Mouse (Mus musculus) E14TG2a.4 (cell line): ENCODE results near the gene Ugt1a10.
"Not testable (repeated sequence)": the region's sequence is repeated elsewhere in the genome, so short reads cannot be mapped to it uniquely, and the experiment has no call there.

Experiments used
- CTCF ChIP-seq: conservative IDR thresholded peaks from 2 replicates; pipeline ENCODE4 v1.5.1; 2014; ENCODE audit warnings: low read length
- NANOG ChIP-seq: IDR thresholded peaks from 2 replicates; pipeline ENCODE4 v1.6.1; 2014; ENCODE audit warnings: borderline replicate concordance, low read length, mixed read lengths
- POU5F1 ChIP-seq: IDR thresholded peaks from 2 replicates; pipeline ENCODE4 v1.6.1; 2014; ENCODE audit warnings: low read length, borderline replicate concordance

DNA sequence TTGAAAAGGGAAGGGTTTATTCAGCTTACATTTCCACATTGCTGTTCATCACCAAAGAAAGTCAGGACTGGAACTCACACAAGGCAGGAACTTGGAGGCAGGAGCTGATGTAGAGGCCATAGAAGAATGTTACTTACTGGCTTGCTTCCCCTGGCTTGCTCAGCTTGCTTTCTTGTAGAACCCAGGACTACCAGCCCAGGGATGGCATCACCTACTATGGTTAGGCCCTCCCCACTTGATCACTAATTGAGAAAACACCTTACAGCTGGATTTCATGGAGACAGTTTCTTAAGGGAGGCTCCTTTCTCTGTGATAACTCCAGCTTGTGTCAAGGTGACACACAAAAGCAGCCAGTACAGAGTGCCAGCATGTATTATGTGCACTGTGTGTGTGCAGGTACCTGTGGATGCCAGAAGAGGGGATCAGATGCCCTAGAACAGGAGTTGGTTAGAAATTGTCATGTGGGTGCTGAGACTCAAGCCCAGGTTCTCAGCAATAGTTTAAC is 167.9 kb downstream of the Ugt1a10 start:
- TF ChIP-seq CTCF, NANOG, POU5F1: not testable (repeated sequence)
